Mouse (Mus musculus) testis, adult 2 months (tissue): Measurements from ENCODE around the gene Ildr2. TPM values are rescaled to one million over a fixed set of nuclear protein-coding genes. Genes with fewer than 3 reads are reported as not detected.

Source experiments
- H3K27ac ChIP-seq: fragments of 200-500 bp; 2 replicates; pipeline ENCODE4 v1.5.1; 2012; ENCODE audit warnings: low read depth, low read length; ENCODE audit not compliant: control insufficient read depth, insufficient read depth
- H3K27me3 ChIP-seq: fragments of 200-500 bp; 2 replicates; pipeline ENCODE4 v1.6.1; 2012; ENCODE audit warnings: mild to moderate bottlenecking, low read length, moderate library complexity; ENCODE audit not compliant: control insufficient read depth, insufficient read depth
- H3K36me3 ChIP-seq: fragments of 200-500 bp; 2 replicates; pipeline ENCODE4 v1.6.1; 2012; ENCODE audit warnings: mild to moderate bottlenecking, low read length; ENCODE audit not compliant: control insufficient read depth, insufficient read depth
- H3K4me1 ChIP-seq: fragments of 200-500 bp; 2 replicates; pipeline ENCODE4 v1.6.1; 2012; ENCODE audit warnings: low read length; ENCODE audit not compliant: control insufficient read depth, insufficient read depth
- H3K4me3 ChIP-seq: fragments of 200-500 bp; 2 replicates; pipeline ENCODE4 v1.5.1; 2012; ENCODE audit warnings: low read depth, mild to moderate bottlenecking, low read length, moderate library complexity, mixed read lengths; ENCODE audit not compliant: control insufficient read depth
- CTCF ChIP-seq: fragments of 200-500 bp; IDR thresholded peaks from 2 replicates; pipeline ENCODE4 v1.5.1; 2012; ENCODE audit warnings: low read depth, mild to moderate bottlenecking, inconsistent platforms, low read length, moderate library complexity; ENCODE audit not compliant: control insufficient read depth, insufficient read depth, insufficient replicate concordance
- POLR2A ChIP-seq: fragments of 200-500 bp; IDR thresholded peaks from 2 replicates; pipeline ENCODE4 v1.6.1; 2012; ENCODE audit warnings: low read depth, mild to moderate bottlenecking, inconsistent platforms, low read length, moderate library complexity; ENCODE audit not compliant: control insufficient read depth
- polyA plus RNA-seq: library from polyadenylated mRNA; depleted of rRNA; stranded (reverse); fragments of >200 nt; gene quantifications from 2 replicates; pipeline ENCODE4 v1.2.3, GENCODE M21; 2012

The Ildr2 gene
- polyA plus RNA-seq, 1 experiment, result 0.15 TPM

GRCm38 (mm10) chr1:166283451-166283850 is 29.5 kb downstream of the Ildr2 start:
- no peak overlapping the region for H3K27ac ChIP-seq
- no peaks in the 10 kb centered on the region for H3K36me3 ChIP-seq
- no peak overlapping the region for H3K4me3 ChIP-seq

GRCm38 (mm10) chr1:166284390-166284789 is 30.5 kb downstream of the Ildr2 start:
- Histone ChIP-seq H3K27ac (no peak overlapping the region), H3K27me3 (no peaks in the 10 kb centered on the region), H3K4me3 (no peak overlapping the region), H3K36me3 (no peaks in the 10 kb centered on the region), H3K4me1 (peaks cover 18% of the 10 kb centered on the region)
- TF ChIP-seq CTCF (no peak), POLR2A (no peak)

More at GRCm38 (mm10) chr1:166283451-166283850, 29.5 kb downstream of the Ildr2 start:
- Histone ChIP-seq H3K4me1 (peaks cover 18% of the 10 kb centered on the region), H3K27me3 (no peaks in the 10 kb centered on the region)
- TF ChIP-seq CTCF (no peak), POLR2A (no peak)

GRCm38 (mm10) chr1:166286231-166286630 is 32.3 kb downstream of the Ildr2 start:
- Histone ChIP-seq H3K4me1 (peaks cover 11% of the 10 kb centered on the region), H3K36me3 (no peaks in the 10 kb centered on the region), H3K4me3 (no peak overlapping the region), H3K27me3 (no peaks in the 10 kb centered on the region), H3K27ac (no peak overlapping the region)
- TF ChIP-seq CTCF (no peak), POLR2A (no peak)

GRCm38 (mm10) chr1:166290562-166290961 is 36.6 kb downstream of the Ildr2 start:
- no peaks in the 10 kb centered on the region for H3K4me1 ChIP-seq
- H3K27me3 ChIP-seq, result no peaks in the 10 kb centered on the region
- H3K36me3 ChIP-seq, result no peaks in the 10 kb centered on the region
- TF ChIP-seq CTCF, result no peak
- TF ChIP-seq POLR2A, result no peak
- no peak overlapping the region for H3K27ac ChIP-seq
- H3K4me3 ChIP-seq, result no peak overlapping the region

- TF ChIP-seq POLR2A, result no peak
- TF ChIP-seq CTCF, result no peak
- no peak overlapping the region for H3K4me3 ChIP-seq
- no peaks in the 10 kb centered on the region for H3K27me3 ChIP-seq
- H3K27ac ChIP-seq, result no peak overlapping the region
- no peaks in the 10 kb centered on the region for H3K36me3 ChIP-seq
- H3K4me1 ChIP-seq, result no peaks in the 10 kb centered on the region
Measured at GRCm38 (mm10) chr1:166293086-166293485, 39.1 kb downstream of the Ildr2 start.

GRCm38 (mm10) chr1:166295548-166295947 is 41.6 kb downstream of the Ildr2 start:
- H3K27ac ChIP-seq, result no peak overlapping the region
- no peaks in the 10 kb centered on the region for H3K4me1 ChIP-seq
- H3K36me3 ChIP-seq, result no peaks in the 10 kb centered on the region
- no peak for TF ChIP-seq CTCF
- no peak for TF ChIP-seq POLR2A
- no peak overlapping the region for H3K4me3 ChIP-seq
- H3K27me3 ChIP-seq, result no peaks in the 10 kb centered on the region

- Histone ChIP-seq H3K4me3 (no peak overlapping the region), H3K27me3 (no peaks in the 10 kb centered on the region), H3K4me1 (no peaks in the 10 kb centered on the region), H3K36me3 (no peaks in the 10 kb centered on the region), H3K27ac (no peak overlapping the region)
- no peak for TF ChIP-seq POLR2A
- no peak for TF ChIP-seq CTCF
Measured at GRCm38 (mm10) chr1:166296371-166296770, 42.4 kb downstream of the Ildr2 start.

- TF ChIP-seq POLR2A (no peak), CTCF (no peak)
- Histone ChIP-seq H3K4me1 (no peaks in the 10 kb centered on the region), H3K36me3 (no peaks in the 10 kb centered on the region), H3K27me3 (no peaks in the 10 kb centered on the region), H3K27ac (no peak overlapping the region), H3K4me3 (no peak overlapping the region)
Measured at GRCm38 (mm10) chr1:166296971-166297370, 43.0 kb downstream of the Ildr2 start.
